Mouse (Mus musculus) heart, postnatal 0 days (tissue): ENCODE measurements at regions not wholly inside any gene's neighbourhood (a gene's known extent, or its start where the extent isn't known, plus 50 kb on each side); places are given as distances from the start of the nearest gene placed in this dataset.

Source experiments
- CTCF ChIP-seq: IDR thresholded peaks from 2 replicates; pipeline ENCODE4 v1.5.1; 2016; ENCODE audit warnings: antibody characterized with exemption, control low read depth, low read depth
- EP300 ChIP-seq: IDR thresholded peaks from 2 replicates; pipeline ENCODE4 v1.6.1; 2016; ENCODE audit warnings: antibody characterized with exemption, low read depth

GRCm38 (mm10) chr6:93200886-93201285 lies 257.6 kb upstream of the Adamts9 start:
- TF ChIP-seq EP300 (no peak), CTCF (no peak)
